Mouse (Mus musculus) midbrain, embryonic 14.5 days (tissue): ENCODE results near the gene Crmp1. TPM values are rescaled to one million over a fixed set of nuclear protein-coding genes. Genes with fewer than 3 reads are reported as not detected.

Experiments used
- ATAC-seq: fragments of 200-750 bp; cut with Nextera tagmentation; 2 replicates; pipeline ENCODE4 v1.8.0; 2017; ENCODE audit warnings: moderate number of reproducible peaks, moderate library complexity; ENCODE audit not compliant: low FRiP score, low TSS enrichment
- DNase-seq: peaks from one replicate; pipeline ENCODE4 v3.0.0-alpha.2; 2015
- H3K27ac ChIP-seq: fragments of 300-500 bp; sonication (generic); replicated peaks from 2 replicates; pipeline ENCODE4 v1.5.1; 2014; ENCODE audit warnings: mild to moderate bottlenecking, low read depth, low read length, moderate library complexity
- H3K27me3 ChIP-seq: fragments of 300-500 bp; sonication (generic); 2 replicates; pipeline ENCODE4 v1.6.1; 2014; ENCODE audit warnings: low read length, control low read depth, mixed read lengths; ENCODE audit not compliant: control insufficient read depth, insufficient read depth
- H3K36me3 ChIP-seq: fragments of 300-500 bp; sonication (generic); 2 replicates; pipeline ENCODE4 v1.6.1; 2014; ENCODE audit warnings: low read length, control low read depth; ENCODE audit not compliant: control insufficient read depth, insufficient read depth
- H3K4me1 ChIP-seq: fragments of 300-500 bp; sonication (generic); 2 replicates; pipeline ENCODE4 v1.6.1; 2014; ENCODE audit warnings: mild to moderate bottlenecking, antibody characterized with exemption, low read length, control low read depth; ENCODE audit not compliant: control insufficient read depth, insufficient read depth
- H3K4me2 ChIP-seq: fragments of 300-500 bp; sonication (generic); 2 replicates; pipeline ENCODE4 v1.6.1; 2014; ENCODE audit warnings: mild to moderate bottlenecking, low read length, moderate library complexity
- H3K4me3 ChIP-seq: fragments of 300-500 bp; sonication (generic); replicated peaks from 2 replicates; pipeline ENCODE4 v1.5.1; 2014; ENCODE audit warnings: low read depth, low read length
- H3K9ac ChIP-seq: fragments of 300-500 bp; sonication (generic); replicated peaks from 2 replicates; pipeline ENCODE4 v1.6.1; 2014; ENCODE audit warnings: mild to moderate bottlenecking, low read length, moderate library complexity
- H3K9me3 ChIP-seq: fragments of 300-500 bp; sonication (generic); 2 replicates; pipeline ENCODE4 v1.6.1; 2016; ENCODE audit warnings: low read length, control low read depth, mixed read lengths; ENCODE audit not compliant: control insufficient read depth
- WGBS: fragments of 180-500 bp; shearing (Covaris S2); extraction: QIAGEN DNeasy Blood & Tissue Kit; methylation state at CpG from one replicate; pipeline ENCODE4 v1.1.7; 2014; 5-methylcytosine and 5-hydroxymethylcytosine counted together
- polyA plus RNA-seq: library from polyadenylated mRNA; unstranded; fragments of >200 nt; fragmentation: Nextera tagmentation; extraction: Ambion mirVana; gene quantifications from 2 replicates; pipeline ENCODE4 v1.2.1, GENCODE M21; 2014

Crmp1 gene
- polyA plus RNA-seq, 1 experiment from 2014 or later, result 906 TPM

DNA sequence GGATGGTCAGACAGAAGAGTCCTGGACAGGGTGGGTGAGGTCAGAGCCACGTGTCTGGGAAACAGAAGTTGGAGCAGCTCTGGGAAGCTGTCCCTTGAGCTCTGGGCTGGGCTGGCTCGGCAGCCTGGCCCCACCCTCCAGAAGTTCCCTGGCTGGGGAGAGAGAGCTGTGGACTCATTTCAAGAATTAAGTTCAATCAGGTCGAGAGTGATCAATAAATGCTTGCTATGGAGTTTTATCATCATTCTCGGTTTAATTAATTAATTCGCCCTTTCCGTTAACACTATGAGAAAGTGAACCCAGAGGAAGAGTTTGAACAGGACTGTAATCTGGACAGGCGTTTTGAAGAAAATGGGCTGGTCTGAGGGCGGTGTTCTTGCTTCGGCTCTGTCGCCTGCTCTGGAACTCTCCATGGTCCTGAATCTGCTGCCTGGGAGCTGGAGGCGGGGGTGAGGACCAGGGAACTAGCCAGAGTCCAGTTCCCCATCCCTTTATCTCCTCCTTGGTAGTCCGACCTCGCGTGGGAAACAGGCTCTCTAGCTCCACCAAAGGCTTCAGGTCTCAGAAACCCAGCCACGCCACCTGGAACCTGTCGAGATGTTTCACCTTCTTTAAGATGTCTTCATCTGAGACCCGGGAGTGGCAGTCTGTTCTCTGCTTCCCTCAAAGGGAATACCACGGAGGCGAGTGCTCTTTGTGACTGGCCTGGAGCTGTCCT lies 1.6 kb downstream of the Crmp1 start:
- Histone ChIP-seq H3K9ac (peak overlapping the region; percentile 83), H3K4me2 (peak overlapping the region; percentile 91), H3K27ac (peak overlapping the region; percentile 98), H3K27me3 (peaks cover 8% of the 10 kb centered on the region; the same call in 1 of the 2 replicates), H3K4me1 (peaks cover 35% of the 10 kb centered on the region), H3K9me3 (no peaks in the 10 kb centered on the region), H3K4me3 (peak overlapping the region; percentile 69), H3K36me3 (no peaks in the 10 kb centered on the region)
- DNase-seq (peak; percentile 72), ATAC-seq (no peak)
- 1% methylated on average over 19 of the region's 19 CpGs for WGBS

DNA sequence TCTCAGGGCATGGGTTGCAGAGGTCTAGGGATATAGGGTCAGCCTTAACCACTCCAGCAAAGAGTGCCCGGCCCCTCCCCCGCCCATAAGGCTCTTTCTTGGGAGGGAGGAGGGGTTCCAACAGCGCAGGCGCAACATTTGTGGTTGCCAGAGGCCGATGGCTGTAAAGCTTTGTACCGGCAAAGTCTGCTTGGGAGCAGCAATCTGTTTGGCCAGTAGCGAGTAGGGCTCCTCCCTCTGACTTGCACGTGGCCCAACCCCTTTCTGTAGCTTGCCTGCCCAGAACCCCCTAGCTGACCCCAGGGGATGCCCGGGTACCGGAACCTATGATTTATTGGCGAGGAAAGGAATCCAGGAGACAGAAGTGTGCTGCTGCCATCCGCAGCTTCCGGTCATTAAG lies 2.4 kb downstream of the Crmp1 start:
- H3K4me1 ChIP-seq, result peaks cover 44% of the 10 kb centered on the region
- peak; percentile 92 for DNase-seq
- H3K27ac ChIP-seq, result peak overlapping the region; percentile 98
- peak; percentile 40 for ATAC-seq
- WGBS, result 2% methylated on average over 13 of the region's 13 CpGs
- no peaks in the 10 kb centered on the region for H3K9me3 ChIP-seq
- H3K9ac ChIP-seq, result peak overlapping the region; percentile 83
- H3K4me3 ChIP-seq, result peak overlapping the region; percentile 69
- H3K27me3 ChIP-seq, result peaks cover 8% of the 10 kb centered on the region; the same call in 1 of the 2 replicates
- H3K36me3 ChIP-seq, result no peaks in the 10 kb centered on the region
- peak overlapping the region; percentile 91 for H3K4me2 ChIP-seq

DNA sequence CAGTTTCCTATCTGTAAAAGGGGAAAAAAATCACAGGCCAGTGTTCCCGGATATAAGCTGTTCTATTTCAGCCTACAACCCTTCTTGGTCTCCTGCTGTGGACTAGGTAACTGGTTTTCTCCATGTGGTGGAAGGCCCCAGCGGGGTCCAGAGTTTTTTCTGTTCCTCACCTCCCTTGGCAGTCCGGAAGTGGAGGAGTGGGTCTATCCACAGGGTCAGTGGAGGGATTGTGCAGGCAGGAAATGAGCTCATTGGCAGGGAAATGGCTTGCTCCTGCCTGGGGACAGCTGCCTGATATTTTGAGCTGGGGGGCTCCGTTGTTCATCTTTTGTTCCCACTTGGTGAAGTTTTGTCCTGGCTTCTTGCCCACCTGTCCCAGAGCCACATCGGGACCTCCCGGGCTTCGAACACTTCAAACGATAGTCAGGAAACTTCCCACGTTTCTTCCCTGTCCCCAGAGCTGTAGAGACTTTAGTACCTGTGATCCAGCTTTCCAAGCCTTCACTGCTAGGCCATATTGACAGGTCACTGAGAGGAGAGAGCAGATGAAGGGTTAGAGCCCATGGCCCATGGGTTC lies 3.0 kb downstream of the Crmp1 start:
- ATAC-seq (no peak), DNase-seq (no peak)
- Histone ChIP-seq H3K4me1 (peaks cover 50% of the 10 kb centered on the region), H3K9me3 (no peaks in the 10 kb centered on the region), H3K9ac (peak overlapping the region; percentile 83), H3K4me3 (peak overlapping the region; percentile 69), H3K36me3 (no peaks in the 10 kb centered on the region), H3K27ac (peak overlapping the region; percentile 98), H3K4me2 (peak overlapping the region; percentile 91), H3K27me3 (peaks cover 8% of the 10 kb centered on the region; the same call in 1 of the 2 replicates)
- WGBS, result 43% methylated on average over 9 of the region's 9 CpGs

DNA sequence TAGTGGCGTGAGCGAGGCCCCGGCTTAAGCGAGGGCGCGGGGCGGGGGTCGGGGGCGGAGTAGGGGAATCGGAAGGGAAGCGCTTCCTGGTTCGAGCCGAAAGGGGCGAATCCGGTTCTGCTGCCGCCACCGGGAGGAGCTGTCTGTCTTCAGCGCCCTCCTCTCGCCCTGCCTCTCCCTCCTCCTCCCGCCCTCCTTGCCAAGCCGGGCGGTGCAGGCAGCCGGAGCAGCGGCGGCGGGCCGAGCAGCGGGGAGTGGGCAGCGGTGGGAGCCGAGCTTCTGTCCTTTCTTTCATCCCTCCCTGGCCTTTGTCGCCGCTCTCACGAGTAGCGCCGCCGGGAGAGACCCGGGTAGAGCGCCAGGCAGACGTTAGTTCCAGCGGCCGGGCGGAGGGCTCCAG lies 3.9 kb downstream of the Crmp1 start:
- H3K36me3 ChIP-seq, result no peaks in the 10 kb centered on the region
- no peaks in the 10 kb centered on the region for H3K9me3 ChIP-seq
- WGBS, result under 1% methylated on average over 42 of the region's 42 CpGs
- H3K4me2 ChIP-seq, result peak overlapping the region; percentile 91
- H3K27me3 ChIP-seq, result 0 out of 2 replicates have a peak, but pooled peaks cover 4% of the 10 kb centered on the region
- DNase-seq, result peak; percentile 91
- H3K4me3 ChIP-seq, result peak overlapping the region; percentile 69
- peaks cover 55% of the 10 kb centered on the region for H3K4me1 ChIP-seq
- peak overlapping the region; percentile 98 for H3K27ac ChIP-seq
- ATAC-seq, result peak; percentile 61
- H3K9ac ChIP-seq, result peak overlapping the region; percentile 83

DNA sequence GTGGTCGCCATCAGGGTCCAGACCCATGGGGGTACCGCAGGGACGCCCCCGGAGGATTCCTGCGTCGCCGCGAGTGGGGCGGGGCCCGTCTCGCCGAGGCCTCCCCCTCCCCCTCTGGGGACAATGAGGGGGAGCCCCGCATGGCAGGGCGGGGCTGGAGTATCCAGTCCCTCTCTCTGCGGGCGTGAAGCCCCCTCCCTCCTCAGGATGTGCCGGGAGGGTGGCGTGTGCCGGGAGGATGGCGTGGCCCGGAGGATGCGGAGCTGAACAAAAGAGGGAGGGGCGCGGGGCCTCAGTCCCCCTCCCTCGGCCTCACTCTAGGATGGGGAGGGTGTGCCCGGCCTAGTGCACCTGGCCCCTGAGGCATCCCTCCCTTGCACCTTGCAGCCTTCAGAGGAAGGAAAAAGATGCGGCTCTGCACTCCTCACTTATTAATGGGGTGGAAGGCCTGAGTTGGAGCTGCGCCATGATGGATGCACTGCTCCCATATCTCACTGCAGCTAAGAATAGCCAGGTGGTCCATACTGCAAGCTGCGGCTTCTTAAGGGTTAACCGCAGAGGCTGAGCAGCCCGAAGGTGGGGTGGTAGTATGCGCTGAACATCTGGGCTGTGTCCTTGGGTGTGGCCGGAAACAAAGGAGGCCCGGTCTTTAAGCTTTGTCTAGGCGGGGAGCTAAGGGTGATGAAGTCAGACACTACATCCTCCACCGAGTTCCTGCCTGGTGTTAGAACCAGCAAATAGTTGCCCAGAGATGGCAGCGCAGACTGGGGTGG lies 4.6 kb downstream of the Crmp1 start:
- H3K9ac ChIP-seq, result peak overlapping the region; percentile 83
- peak overlapping the region; percentile 69 for H3K4me3 ChIP-seq
- ATAC-seq, result peak; percentile 54
- H3K36me3 ChIP-seq, result no peaks in the 10 kb centered on the region
- DNase-seq, result peak; percentile 85
- H3K4me1 ChIP-seq, result peaks cover 61% of the 10 kb centered on the region
- 0 out of 2 replicates have a peak, but pooled peaks cover 4% of the 10 kb centered on the region for H3K27me3 ChIP-seq
- H3K9me3 ChIP-seq, result no peaks in the 10 kb centered on the region
- peak overlapping the region; percentile 91 for H3K4me2 ChIP-seq
- H3K27ac ChIP-seq, result peak overlapping the region; percentile 98
- WGBS, result 1% methylated on average over 33 of the region's 37 CpGs

DNA sequence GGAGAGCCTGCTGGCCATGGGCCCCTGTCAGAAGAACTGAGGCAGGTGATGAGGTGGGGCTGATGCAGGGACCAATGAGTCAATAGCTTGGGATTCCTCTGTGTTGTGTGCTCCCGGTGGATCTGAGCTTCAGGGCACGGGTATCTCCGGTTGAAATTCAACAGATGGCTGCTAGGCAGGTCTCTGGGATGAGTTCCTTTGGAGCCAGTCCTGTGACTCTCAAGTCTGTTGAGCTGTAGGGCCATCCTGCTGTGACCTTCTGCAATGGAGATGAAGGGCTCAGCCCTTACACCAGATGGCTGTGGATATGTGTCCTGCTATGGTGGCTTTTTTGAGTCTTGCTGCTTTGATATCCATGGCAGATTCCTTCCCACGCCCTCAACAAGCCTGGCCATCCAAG lies 5.7 kb downstream of the Crmp1 start:
- Histone ChIP-seq H3K27ac (peak overlapping the region; percentile 98), H3K9me3 (no peaks in the 10 kb centered on the region), H3K4me3 (peak overlapping the region; percentile 69), H3K27me3 (0 out of 2 replicates have a peak, but pooled peaks cover 4% of the 10 kb centered on the region), H3K4me2 (peak overlapping the region; percentile 91), H3K9ac (peak overlapping the region; percentile 83), H3K36me3 (peaks cover 3% of the 10 kb centered on the region; the same call in 1 of the 2 replicates), H3K4me1 (peaks cover 62% of the 10 kb centered on the region)
- ATAC-seq (no peak), DNase-seq (peak; percentile 19)
- WGBS, result 42% methylated on average over 4 of the region's 4 CpGs

DNA sequence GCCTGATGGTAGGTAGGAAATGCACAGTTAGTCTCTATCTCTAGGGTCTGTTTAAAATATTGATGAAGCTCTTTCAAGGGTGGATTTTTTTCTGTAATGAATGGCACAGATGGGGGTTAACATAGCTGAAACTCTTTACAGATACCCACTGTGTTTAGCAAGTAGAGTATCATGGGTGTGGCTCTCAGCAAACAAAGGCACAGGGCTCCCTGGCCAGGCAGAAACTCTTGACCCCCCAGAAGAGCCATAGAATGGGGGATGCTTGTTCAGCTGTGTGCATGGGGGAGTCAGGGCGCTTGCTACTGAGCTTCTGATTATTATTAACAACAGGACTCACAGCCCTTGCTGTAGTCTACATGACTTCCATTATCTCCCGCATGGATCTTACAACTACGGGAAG lies 7.1 kb downstream of the Crmp1 start:
- H3K27ac ChIP-seq, result peak overlapping the region; percentile 1; the same call in 1 of the 2 replicates
- H3K4me1 ChIP-seq, result peaks cover 55% of the 10 kb centered on the region
- peaks cover 12% of the 10 kb centered on the region; the same call in 1 of the 2 replicates for H3K36me3 ChIP-seq
- peak overlapping the region; percentile 91 for H3K4me2 ChIP-seq
- no peaks in the 10 kb centered on the region for H3K9me3 ChIP-seq
- DNase-seq, result no peak
- 55% methylated on average over 3 of the region's 3 CpGs for WGBS
- ATAC-seq, result no peak
- H3K4me3 ChIP-seq, result peak overlapping the region; percentile 69
- no peak overlapping the region; the same call in 1 of the 2 replicates for H3K9ac ChIP-seq
- H3K27me3 ChIP-seq, result no peaks in the 10 kb centered on the region

DNA sequence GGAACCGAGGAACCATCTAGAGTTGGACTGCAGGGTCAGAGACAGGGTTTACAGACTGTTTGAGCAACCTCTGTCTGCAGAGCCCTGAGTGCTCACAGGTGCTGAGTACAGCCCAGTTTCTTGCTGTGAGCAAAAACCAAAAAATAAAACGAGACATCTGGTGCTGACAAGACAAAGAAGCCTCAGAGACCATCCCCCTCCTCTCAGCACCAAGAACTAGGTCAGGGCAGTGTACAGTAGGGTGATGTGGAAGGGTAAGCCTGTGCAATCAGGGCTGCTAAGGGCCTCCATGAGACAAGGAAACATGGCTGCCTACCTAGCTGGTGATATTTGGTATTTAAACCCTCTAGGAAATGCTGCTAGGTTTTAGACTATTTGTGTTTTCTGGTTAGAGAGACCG lies 9.9 kb downstream of the Crmp1 start:
- WGBS, result 81% methylated on average over 3 of the region's 3 CpGs
- no peaks in the 10 kb centered on the region for H3K27me3 ChIP-seq
- H3K27ac ChIP-seq, result no peak overlapping the region
- peaks cover 12% of the 10 kb centered on the region; the same call in 1 of the 2 replicates for H3K36me3 ChIP-seq
- no peak overlapping the region for H3K4me2 ChIP-seq
- H3K4me1 ChIP-seq, result peaks cover 59% of the 10 kb centered on the region
- no peak overlapping the region; the same call in 1 of the 2 replicates for H3K9ac ChIP-seq
- H3K9me3 ChIP-seq, result no peaks in the 10 kb centered on the region
- ATAC-seq (no peak), DNase-seq (no peak)
- H3K4me3 ChIP-seq, result no peak overlapping the region
